Mouse (Mus musculus): ENCODE data around the gene Spc25. TPM values are rescaled to one million over a fixed set of nuclear protein-coding genes. Genes with fewer than 3 reads are reported as not detected.
A peak's percentile ranks its signal among the peaks of the same experiment; 100 is the strongest.

The Spc25 gene
- polyA plus RNA-seq, 1 experiment from 2014 or later: 158 TPM

- peaks cover 8% of the 10 kb centered on the region for H3K4me1 ChIP-seq (ENCODE audit: control insufficient read depth, insufficient read depth, low read length)
- no peaks in the 10 kb centered on the region for H3K27me3 ChIP-seq (ENCODE audit: control insufficient read depth, insufficient read depth, low read length)
- no peak overlapping the region; the same call in 1 of the 2 replicates for H3K27ac ChIP-seq (ENCODE audit: low read length)
- ATAC-seq (replicated peaks; ENCODE audit: extremely low read depth, insufficient read depth, low FRiP score): no peak
- peak overlapping the region; percentile 85 for H3K9ac ChIP-seq (ENCODE audit: low read length)
- peaks cover 14% of the 10 kb centered on the region for H3K36me3 ChIP-seq (ENCODE audit: control insufficient read depth, insufficient read depth)
- 19% methylated on average over 6 of the region's 6 CpGs for whole genome bisulfite sequencing
- peak overlapping the region; percentile 80 for H3K4me3 ChIP-seq (ENCODE audit: low read length)
- no peaks in the 10 kb centered on the region for H3K9me3 ChIP-seq (replicated peaks; ENCODE audit: control insufficient read depth, low read length)
- peak overlapping the region; percentile 86 for H3K4me2 ChIP-seq (ENCODE audit: low read depth, low read length)
Measured at GRCm38 (mm10) chr2:69205185-69205584, 809 bp downstream of the Spc25 start.

- Histone ChIP-seq H3K27me3 (ENCODE audit: control insufficient read depth, insufficient read depth, low read length) (no peaks in the 10 kb centered on the region), H3K9me3 (replicated peaks; ENCODE audit: control insufficient read depth, low read length) (peaks cover 3% of the 10 kb centered on the region; the same call in 1 of the 2 replicates), H3K4me3 (ENCODE audit: low read length) (no peak overlapping the region), H3K36me3 (ENCODE audit: control insufficient read depth, insufficient read depth) (peaks cover 38% of the 10 kb centered on the region), H3K4me2 (ENCODE audit: low read depth, low read length) (no peak overlapping the region), H3K9ac (ENCODE audit: low read length) (no peak overlapping the region), H3K4me1 (ENCODE audit: control insufficient read depth, insufficient read depth, low read length) (peaks cover 1% of the 10 kb centered on the region; the same call in 1 of the 2 replicates), H3K27ac (ENCODE audit: low read length) (no peak overlapping the region)
- 89% methylated on average over 5 of the region's 5 CpGs for WGBS
- no peak for ATAC-seq (replicated peaks; ENCODE audit: extremely low read depth, insufficient read depth, low FRiP score)
Measured at GRCm38 (mm10) chr2:69193555-69193954, 12.4 kb downstream of the Spc25 start.

GRCm38 (mm10) chr2:69191059-69191458, 14.9 kb downstream of the Spc25 start:
- Histone ChIP-seq H3K9ac (ENCODE audit: low read length) (no peak overlapping the region), H3K27me3 (ENCODE audit: control insufficient read depth, insufficient read depth, low read length) (no peaks in the 10 kb centered on the region), H3K4me2 (ENCODE audit: low read depth, low read length) (no peak overlapping the region), H3K4me1 (ENCODE audit: control insufficient read depth, insufficient read depth, low read length) (peaks cover 2% of the 10 kb centered on the region; the same call in 1 of the 2 replicates), H3K9me3 (replicated peaks; ENCODE audit: control insufficient read depth, low read length) (peaks cover 3% of the 10 kb centered on the region; the same call in 1 of the 2 replicates), H3K4me3 (ENCODE audit: low read length) (no peak overlapping the region), H3K36me3 (ENCODE audit: control insufficient read depth, insufficient read depth) (peaks cover 34% of the 10 kb centered on the region), H3K27ac (ENCODE audit: low read length) (no peak overlapping the region)
- 75% methylated on average over 5 of the region's 5 CpGs for WGBS
- ATAC-seq (replicated peaks; ENCODE audit: extremely low read depth, insufficient read depth, low FRiP score): no peak

GRCm38 (mm10) chr2:69189222-69189621, 16.8 kb downstream of the Spc25 start:
- peaks cover 3% of the 10 kb centered on the region; the same call in 1 of the 2 replicates for H3K9me3 ChIP-seq (replicated peaks; ENCODE audit: control insufficient read depth, low read length)
- no peak overlapping the region for H3K4me3 ChIP-seq (ENCODE audit: low read length)
- no peak overlapping the region for H3K9ac ChIP-seq (ENCODE audit: low read length)
- ATAC-seq (replicated peaks; ENCODE audit: extremely low read depth, insufficient read depth, low FRiP score): no peak
- no peak overlapping the region for H3K27ac ChIP-seq (ENCODE audit: low read length)
- peaks cover 2% of the 10 kb centered on the region; the same call in 1 of the 2 replicates for H3K4me1 ChIP-seq (ENCODE audit: control insufficient read depth, insufficient read depth, low read length)
- H3K27me3 ChIP-seq (ENCODE audit: control insufficient read depth, insufficient read depth, low read length): no peaks in the 10 kb centered on the region
- H3K4me2 ChIP-seq (ENCODE audit: low read depth, low read length): no peak overlapping the region
- H3K36me3 ChIP-seq (ENCODE audit: control insufficient read depth, insufficient read depth): peaks cover 23% of the 10 kb centered on the region
- 73% methylated on average over 4 of the region's 4 CpGs for WGBS

GRCm38 (mm10) chr2:69188732-69189131, 17.3 kb downstream of the Spc25 start:
- H3K4me3 ChIP-seq (ENCODE audit: low read length): no peak overlapping the region
- H3K9me3 ChIP-seq (replicated peaks; ENCODE audit: control insufficient read depth, low read length): peaks cover 3% of the 10 kb centered on the region; the same call in 1 of the 2 replicates
- H3K4me2 ChIP-seq (ENCODE audit: low read depth, low read length): no peak overlapping the region
- no peaks in the 10 kb centered on the region for H3K27me3 ChIP-seq (ENCODE audit: control insufficient read depth, insufficient read depth, low read length)
- H3K4me1 ChIP-seq (ENCODE audit: control insufficient read depth, insufficient read depth, low read length): peaks cover 2% of the 10 kb centered on the region; the same call in 1 of the 2 replicates
- no peak overlapping the region for H3K27ac ChIP-seq (ENCODE audit: low read length)
- no peak overlapping the region for H3K9ac ChIP-seq (ENCODE audit: low read length)
- H3K36me3 ChIP-seq (ENCODE audit: control insufficient read depth, insufficient read depth): peaks cover 18% of the 10 kb centered on the region
- no peak for ATAC-seq (replicated peaks; ENCODE audit: extremely low read depth, insufficient read depth, low FRiP score)
- WGBS: 77% methylated on average over 6 of the region's 6 CpGs

GRCm38 (mm10) chr2:69187990-69188389, 18.0 kb downstream of the Spc25 start:
- H3K4me3 ChIP-seq (ENCODE audit: low read length): no peak overlapping the region
- no peak overlapping the region for H3K4me2 ChIP-seq (ENCODE audit: low read depth, low read length)
- H3K36me3 ChIP-seq (ENCODE audit: control insufficient read depth, insufficient read depth): peaks cover 11% of the 10 kb centered on the region
- no peaks in the 10 kb centered on the region for H3K27me3 ChIP-seq (ENCODE audit: control insufficient read depth, insufficient read depth, low read length)
- ATAC-seq (replicated peaks; ENCODE audit: extremely low read depth, insufficient read depth, low FRiP score): no peak
- no peak overlapping the region for H3K9ac ChIP-seq (ENCODE audit: low read length)
- peaks cover 2% of the 10 kb centered on the region; the same call in 1 of the 2 replicates for H3K9me3 ChIP-seq (replicated peaks; ENCODE audit: control insufficient read depth, low read length)
- no peak overlapping the region for H3K27ac ChIP-seq (ENCODE audit: low read length)
- H3K4me1 ChIP-seq (ENCODE audit: control insufficient read depth, insufficient read depth, low read length): peaks cover 2% of the 10 kb centered on the region; the same call in 1 of the 2 replicates
- WGBS: 95% methylated on average over 2 of the region's 2 CpGs

- 86% methylated on average over 4 of the region's 4 CpGs for WGBS
- Histone ChIP-seq H3K27me3 (ENCODE audit: control insufficient read depth, insufficient read depth, low read length) (no peaks in the 10 kb centered on the region), H3K4me1 (ENCODE audit: control insufficient read depth, insufficient read depth, low read length) (no peaks in the 10 kb centered on the region), H3K4me3 (ENCODE audit: low read length) (no peak overlapping the region), H3K36me3 (ENCODE audit: control insufficient read depth, insufficient read depth) (no peaks in the 10 kb centered on the region), H3K9ac (ENCODE audit: low read length) (no peak overlapping the region), H3K27ac (ENCODE audit: low read length) (no peak overlapping the region), H3K9me3 (replicated peaks; ENCODE audit: control insufficient read depth, low read length) (no peaks in the 10 kb centered on the region), H3K4me2 (ENCODE audit: low read depth, low read length) (no peak overlapping the region)
- ATAC-seq (replicated peaks; ENCODE audit: extremely low read depth, insufficient read depth, low FRiP score): no peak
Measured at GRCm38 (mm10) chr2:69179721-69180120, 26.3 kb downstream of the Spc25 start.

- peaks cover 6% of the 10 kb centered on the region; the same call in 1 of the 2 replicates for H3K9me3 ChIP-seq (replicated peaks; ENCODE audit: control insufficient read depth, low read length)
- no peaks in the 10 kb centered on the region; the same call in 1 of the 2 replicates for H3K36me3 ChIP-seq (ENCODE audit: control insufficient read depth, insufficient read depth)
- H3K9ac ChIP-seq (ENCODE audit: low read length): no peak overlapping the region
- H3K27ac ChIP-seq (ENCODE audit: low read length): no peak overlapping the region
- H3K4me3 ChIP-seq (ENCODE audit: low read length): no peak overlapping the region
- no peaks in the 10 kb centered on the region for H3K27me3 ChIP-seq (ENCODE audit: control insufficient read depth, insufficient read depth, low read length)
- 68% methylated on average over 5 of the region's 5 CpGs for WGBS
- no peak for ATAC-seq (replicated peaks; ENCODE audit: extremely low read depth, insufficient read depth, low FRiP score)
- no peaks in the 10 kb centered on the region for H3K4me1 ChIP-seq (ENCODE audit: control insufficient read depth, insufficient read depth, low read length)
- H3K4me2 ChIP-seq (ENCODE audit: low read depth, low read length): no peak overlapping the region
Measured at GRCm38 (mm10) chr2:69175296-69175695, 30.7 kb downstream of the Spc25 start.

- Histone ChIP-seq H3K9ac (ENCODE audit: low read length) (no peak overlapping the region), H3K27ac (ENCODE audit: low read length) (no peak overlapping the region), H3K4me3 (ENCODE audit: low read length) (no peak overlapping the region), H3K9me3 (replicated peaks; ENCODE audit: control insufficient read depth, low read length) (peaks cover 6% of the 10 kb centered on the region; the same call in 1 of the 2 replicates), H3K4me2 (ENCODE audit: low read depth, low read length) (no peak overlapping the region), H3K27me3 (ENCODE audit: control insufficient read depth, insufficient read depth, low read length) (no peaks in the 10 kb centered on the region), H3K4me1 (ENCODE audit: control insufficient read depth, insufficient read depth, low read length) (no peaks in the 10 kb centered on the region), H3K36me3 (ENCODE audit: control insufficient read depth, insufficient read depth) (no peaks in the 10 kb centered on the region; the same call in 1 of the 2 replicates)
- 68% methylated on average over 9 of the region's 9 CpGs for WGBS
- no peak for ATAC-seq (replicated peaks; ENCODE audit: extremely low read depth, insufficient read depth, low FRiP score)
Measured at GRCm38 (mm10) chr2:69170395-69171077, 35.5 kb downstream of the Spc25 start.
